9 mouse cellular contexts compared by ENCODE assay signal in the genomic region with DNA sequence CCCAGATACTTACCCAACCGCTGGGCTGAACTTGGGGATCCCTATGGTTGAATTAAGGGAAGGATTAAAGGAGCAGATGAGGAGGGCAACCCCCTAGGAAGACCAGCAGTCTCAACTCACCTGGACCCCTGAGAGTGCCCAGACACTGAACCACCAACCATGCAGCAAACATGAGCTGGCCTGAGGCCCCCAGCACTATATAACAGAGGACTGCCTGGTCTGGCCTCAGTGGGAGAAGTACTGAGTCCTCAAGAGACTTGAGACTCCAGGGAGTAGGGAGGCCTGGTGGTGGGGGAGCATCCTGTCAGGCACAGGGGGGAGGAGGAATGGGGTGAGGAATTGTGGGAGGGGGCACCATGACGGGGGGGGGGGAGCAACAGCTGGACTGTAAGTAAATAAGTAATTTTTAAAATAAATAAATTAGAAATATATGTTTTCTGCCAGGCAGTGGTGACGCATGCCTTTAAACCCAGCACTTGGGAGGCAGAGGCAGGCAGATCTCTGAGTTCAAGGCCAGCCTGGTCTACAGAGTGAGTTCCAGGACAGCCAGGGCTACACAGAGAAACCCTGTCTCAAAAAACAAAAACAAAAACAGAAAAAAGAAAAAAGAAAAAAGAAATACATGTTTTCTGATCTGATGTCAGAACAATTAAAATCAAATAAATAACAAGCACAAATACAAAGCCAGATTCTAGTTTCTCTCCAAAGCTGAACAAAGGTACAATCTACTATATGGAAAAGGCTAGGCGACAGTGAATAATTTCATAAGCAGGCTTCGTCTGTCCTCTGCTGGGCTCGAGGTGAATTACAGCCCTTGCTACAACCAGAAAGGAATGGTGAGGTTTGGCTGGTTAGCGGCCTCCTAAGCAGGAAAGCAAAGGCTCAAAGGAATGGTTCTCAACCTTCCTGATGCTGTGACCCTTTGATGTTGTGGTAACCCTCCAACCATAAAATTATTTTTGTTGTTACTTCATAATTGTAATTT. TPM values are rescaled to one million over a fixed set of nuclear protein-coding genes. Genes with fewer than 3 reads are reported as not detected.
DNase-seq lines count a peak whose midpoint lies in the region; ATAC-seq lines count a peak whose summit lies in the region.
"Had no signal": no experiment of that assay in that cellular context is flagged by ENCODE, and none has a peak within 500 bp of the region (broad histone marks: within the 10 kb centered on the region; RNA-seq: fewer than 3 reads in every experiment).

No protein-coding gene starts in this region.

- H3K9me3 ChIP-seq in intestine, embryonic 14.5 days (ENCODE audit: control insufficient read depth, low read length) = no peaks in the 10 kb centered on the region
- no peaks in the 10 kb centered on the region for H3K9me3 ChIP-seq in midbrain, embryonic 10.5 days (replicated peaks)

- WGBS in intestine, embryonic 14.5 days = 46% methylated on average over 7 of the region's 7 CpGs
- 48% methylated on average over 7 of the region's 7 CpGs for WGBS in midbrain, embryonic 10.5 days

- H3K9ac ChIP-seq in intestine, embryonic 14.5 days (ENCODE audit: low read length) = no peak overlapping the region

- H3K4me2 ChIP-seq in intestine, embryonic 14.5 days (ENCODE audit: low read length) = no peak overlapping the region

- H3K4me1 ChIP-seq in intestine, embryonic 14.5 days (replicated peaks; ENCODE audit: control insufficient read depth, insufficient read depth, low read length) = peaks cover 4% of the 10 kb centered on the region
- no peaks in the 10 kb centered on the region for H3K4me1 ChIP-seq in midbrain, embryonic 10.5 days

- no peak overlapping the region for H3K4me3 ChIP-seq in intestine, embryonic 14.5 days (ENCODE audit: low read depth, low read length)
- no peak overlapping the region for H3K4me3 ChIP-seq in midbrain, embryonic 10.5 days
- H3K4me3 ChIP-seq: myocyte had no signal

- 0 out of 2 replicates have a peak, but pooled peaks cover 3% of the 10 kb centered on the region for H3K27me3 ChIP-seq in intestine, embryonic 14.5 days (replicated peaks; ENCODE audit: control insufficient read depth, insufficient read depth, low read length)
- H3K27me3 ChIP-seq in midbrain, embryonic 10.5 days (ENCODE audit: low read depth, poor library complexity, severe bottlenecking) = no peaks in the 10 kb centered on the region; the same call in 1 of the 2 replicates
- no peaks in the 10 kb centered on the region for H3K27me3 ChIP-seq in splenic B cell, adult 2 months (ENCODE audit: control insufficient read depth, insufficient read depth, low read length, poor library complexity, severe bottlenecking)

- H3K36me3 ChIP-seq in intestine, embryonic 14.5 days (ENCODE audit: control insufficient read depth, insufficient read depth, low read length) = no peaks in the 10 kb centered on the region
- no peaks in the 10 kb centered on the region for H3K36me3 ChIP-seq in midbrain, embryonic 10.5 days
- no peaks in the 10 kb centered on the region for H3K36me3 ChIP-seq in splenic B cell, adult 2 months (ENCODE audit: control insufficient read depth, insufficient read depth, low read length, poor library complexity, severe bottlenecking)

- H3K27ac ChIP-seq in intestine, embryonic 14.5 days (ENCODE audit: low read depth) = no peak overlapping the region
- no peak overlapping the region for H3K27ac ChIP-seq in midbrain, embryonic 10.5 days (replicated peaks)

- ATAC-seq in frontal cortex, adult (ENCODE audit: low TSS enrichment) = peak; percentile 91
- no peak; the same call in 1 of the 2 replicates for ATAC-seq in intestine, embryonic 14.5 days (replicated peaks; ENCODE audit: low FRiP score, low TSS enrichment, low read depth)

- intact Hi-C loops in left cerebral cortex, postnatal 10 days (cut with DNase I) = loop anchor here (2.0 to 10.0 kb wide), 2 partner anchors 180 to 726 kb away; no protein-coding TSS in a partner anchor

- peak; percentile 44 to 48 for DNase-seq in cerebellum, adult 18-20 months
- no peak for DNase-seq in cerebellum, adult 9-11 months
- DNase-seq in c-Kit-positive CD71-negative TER-119-negative erythroid progenitor cells, embryonic 14.5 days (ENCODE audit: low read depth) = peak; percentile 33
- peak; percentile 86 for DNase-seq in intestine, embryonic 14.5 days (ENCODE audit: low spot score)
- peak; percentile 70 to 78 for DNase-seq in left cerebral cortex, postnatal 10 days (ENCODE audit: extremely low spot score in 1 of 2, low spot score in 2 of 2)
- DNase-seq in midbrain, embryonic 10.5 days (ENCODE audit: low spot score) = peak; percentile 66
- DNase-seq in splenic B cell, adult 2 months (ENCODE audit: low read depth, low spot score) = peak; percentile 47

RNA-seq across cellular contexts. Expression of a gene that starts 55.4 kb away (rescaled TPM):
- 40.1 and 40.3 TPM in 2 replicates for polyA plus RNA-seq in intestine, embryonic 14.5 days (2014; fragmentation: Nextera tagmentation; extraction: Ambion mirVana)
- 10 to 100 TPM; 66.6 to 71.3 TPM for total RNA-seq in left cerebral cortex, postnatal 10 days (2021)
- polyA plus RNA-seq in midbrain, embryonic 10.5 days (2016; fragmentation: Nextera tagmentation; extraction: Ambion mirVana) = 36.2 and 37.7 TPM in 2 replicates
